Mouse (Mus musculus) kidney, adult 2 months (tissue): ENCODE data around the gene Scaf1. TPM values are rescaled to one million over a fixed set of nuclear protein-coding genes. Genes with fewer than 3 reads are reported as not detected.

Source experiments
- DNase-seq: peaks from one replicate; pipeline ENCODE4 v3.0.0; 2021
- H3K27ac ChIP-seq: fragments of 200-500 bp; 2 replicates; pipeline ENCODE4 v1.5.1; 2012; ENCODE audit warnings: low read depth, low read length, control low read depth, inconsistent platforms; ENCODE audit not compliant: insufficient read depth
- H3K27me3 ChIP-seq: fragments of 200-500 bp; replicated peaks from 2 replicates; pipeline ENCODE4 v1.6.1; 2012; ENCODE audit warnings: mild to moderate bottlenecking, moderate library complexity, low read length, inconsistent platforms; ENCODE audit not compliant: control insufficient read depth, insufficient read depth
- H3K36me3 ChIP-seq: fragments of 200-500 bp; 2 replicates; pipeline ENCODE4 v1.6.1; 2012; ENCODE audit warnings: mild to moderate bottlenecking, moderate library complexity, low read length, inconsistent platforms; ENCODE audit not compliant: control insufficient read depth, insufficient read depth
- H3K4me1 ChIP-seq: fragments of 200-500 bp; 2 replicates; pipeline ENCODE4 v1.6.1; 2011; ENCODE audit warnings: low read length; ENCODE audit not compliant: control insufficient read depth, insufficient read depth
- H3K4me3 ChIP-seq: fragments of 200-500 bp; 2 replicates; pipeline ENCODE4 v1.5.1; 2011; ENCODE audit warnings: mild to moderate bottlenecking, low read depth, low read length, control low read depth; ENCODE audit not compliant: insufficient read depth
- CTCF ChIP-seq: fragments of 200-500 bp; conservative IDR thresholded peaks from 2 replicates; pipeline ENCODE4 v1.5.1; 2011; ENCODE audit warnings: low read depth, mild to moderate bottlenecking, control low read depth, low read length, moderate library complexity, mixed read lengths; ENCODE audit not compliant: insufficient read depth, insufficient read length
- POLR2A ChIP-seq: fragments of 200-500 bp; IDR thresholded peaks from one replicate; pipeline ENCODE4 v1.6.1; 2011; ENCODE audit warnings: low read depth, low read length, control low read depth
- WGBS: fragments of 180-500 bp; shearing (Covaris S2); methylation state at CpG from one replicate; pipeline ENCODE4 v1.1.7; 2018; 5-methylcytosine and 5-hydroxymethylcytosine counted together
- polyA plus RNA-seq: library from polyadenylated mRNA; depleted of rRNA; stranded (reverse); fragments of >200 nt; gene quantifications from 2 replicates; pipeline ENCODE4 v1.2.3, GENCODE M21; 2012

Scaf1 gene
- polyA plus RNA-seq, 1 experiment: 38.8 TPM

- no peak overlapping the region for H3K4me3 ChIP-seq
- H3K27me3 ChIP-seq: no peaks in the 10 kb centered on the region
- TF ChIP-seq CTCF (no peak), POLR2A (no peak)
- peaks cover 9% of the 10 kb centered on the region; the same call in 1 of the 2 replicates for H3K4me1 ChIP-seq
- no peak for DNase-seq
- H3K36me3 ChIP-seq: peaks cover 1% of the 10 kb centered on the region
- no peak overlapping the region for H3K27ac ChIP-seq
- WGBS: 45% methylated on average over 14 of the region's 14 CpGs
These were observed 42.6 kb downstream of the Scaf1 start for GRCm38 (mm10) chr7:44973415-44974130.

GRCm38 (mm10) chr7:44971142-44971541 lies 45.0 kb downstream of the Scaf1 start:
- no peak overlapping the region for H3K4me3 ChIP-seq
- 66% methylated on average over 7 of the region's 7 CpGs for WGBS
- H3K36me3 ChIP-seq: no peaks in the 10 kb centered on the region
- no peak overlapping the region for H3K27ac ChIP-seq
- DNase-seq: no peak
- TF ChIP-seq POLR2A: no peak
- TF ChIP-seq CTCF: no peak
- H3K27me3 ChIP-seq: no peaks in the 10 kb centered on the region
- peaks cover 9% of the 10 kb centered on the region; the same call in 1 of the 2 replicates for H3K4me1 ChIP-seq

GRCm38 (mm10) chr7:44970231-44970691 lies 45.9 kb downstream of the Scaf1 start:
- 1% methylated on average over 36 of the region's 36 CpGs for WGBS
- peak; percentile 59 for TF ChIP-seq POLR2A
- TF ChIP-seq CTCF: no peak
- no peak overlapping the region for H3K27ac ChIP-seq
- H3K4me1 ChIP-seq: peaks cover 9% of the 10 kb centered on the region; the same call in 1 of the 2 replicates
- peak overlapping the region; percentile 86 for H3K4me3 ChIP-seq
- H3K27me3 ChIP-seq: no peaks in the 10 kb centered on the region
- DNase-seq: peak; percentile 94
- no peaks in the 10 kb centered on the region for H3K36me3 ChIP-seq

GRCm38 (mm10) chr7:44966638-44967037 lies 49.5 kb downstream of the Scaf1 start:
- Histone ChIP-seq H3K27me3 (no peaks in the 10 kb centered on the region), H3K27ac (no peak overlapping the region), H3K4me1 (peaks cover 5% of the 10 kb centered on the region; the same call in 1 of the 2 replicates), H3K36me3 (no peaks in the 10 kb centered on the region), H3K4me3 (no peak overlapping the region)
- no peak for DNase-seq
- TF ChIP-seq POLR2A: no peak
- TF ChIP-seq CTCF: no peak
- WGBS: 75% methylated on average over 15 of the region's 15 CpGs

GRCm38 (mm10) chr7:44965975-44966374 lies 50.2 kb downstream of the Scaf1 start:
- no peak overlapping the region for H3K27ac ChIP-seq
- peak; percentile 48; the same call in 1 of the 2 replicates for TF ChIP-seq CTCF
- no peak for TF ChIP-seq POLR2A
- no peaks in the 10 kb centered on the region for H3K36me3 ChIP-seq
- no peaks in the 10 kb centered on the region for H3K27me3 ChIP-seq
- no peak overlapping the region for H3K4me3 ChIP-seq
- H3K4me1 ChIP-seq: peaks cover 4% of the 10 kb centered on the region; the same call in 1 of the 2 replicates
- WGBS: 63% methylated on average over 7 of the region's 7 CpGs
- DNase-seq: peak; percentile 42

GRCm38 (mm10) chr7:44964990-44965389 lies 51.2 kb downstream of the Scaf1 start:
- H3K4me1 ChIP-seq: no peaks in the 10 kb centered on the region
- DNase-seq: no peak
- WGBS: 96% methylated on average over 13 of the region's 13 CpGs
- H3K4me3 ChIP-seq: no peak overlapping the region
- H3K27me3 ChIP-seq: no peaks in the 10 kb centered on the region
- TF ChIP-seq POLR2A (no peak), CTCF (no peak)
- no peak overlapping the region for H3K27ac ChIP-seq
- no peaks in the 10 kb centered on the region for H3K36me3 ChIP-seq

- Histone ChIP-seq H3K4me1 (no peaks in the 10 kb centered on the region), H3K4me3 (no peak overlapping the region), H3K36me3 (no peaks in the 10 kb centered on the region), H3K27me3 (no peaks in the 10 kb centered on the region), H3K27ac (no peak overlapping the region)
- WGBS: 88% methylated on average over 5 of the region's 5 CpGs
- TF ChIP-seq POLR2A (no peak), CTCF (no peak)
- DNase-seq: no peak
These were observed 53.3 kb downstream of the Scaf1 start for GRCm38 (mm10) chr7:44962831-44963230.
